Mouse (Mus musculus): ENCODE measurements around the gene Hist1h2be. TPM values are rescaled to one million over a fixed set of nuclear protein-coding genes. Genes with fewer than 3 reads are reported as not detected.

The Hist1h2be gene
- polyA plus RNA-seq, 1 experiment from 2014 or later, result 3.1 TPM

DNA sequence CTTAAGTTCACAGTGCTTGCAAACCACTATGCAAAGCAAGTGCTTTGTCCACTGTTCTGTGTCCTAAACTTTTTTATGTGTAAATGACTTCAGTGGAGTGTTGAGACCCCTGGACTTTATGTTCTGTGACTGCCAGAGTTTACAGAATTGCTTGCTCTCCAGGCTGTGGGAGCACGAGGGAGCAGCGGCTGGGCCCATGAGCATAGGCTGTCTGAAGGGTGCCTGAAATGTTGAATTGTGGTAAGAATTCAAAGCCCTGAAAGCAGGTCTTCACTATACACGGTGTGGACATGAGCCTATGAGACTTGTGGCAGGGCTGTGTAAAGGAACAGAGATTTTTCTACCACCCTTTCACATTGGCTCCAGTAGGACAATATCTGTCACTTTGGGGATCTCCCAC lies 9.3 kb downstream of the Hist1h2be start:
- Histone ChIP-seq H3K4me1 (ENCODE audit: control insufficient read depth, insufficient read depth, low read length) (no peaks in the 10 kb centered on the region), H3K9ac (ENCODE audit: low read depth, low read length) (no peak overlapping the region), H3K9me3 (ENCODE audit: control insufficient read depth, low read length) (no peaks in the 10 kb centered on the region), H3K27me3 (ENCODE audit: control insufficient read depth, insufficient read depth, low read length) (no peaks in the 10 kb centered on the region), H3K4me3 (ENCODE audit: low read length) (no peak overlapping the region), H3K4me2 (replicated peaks; ENCODE audit: low read depth, low read length) (no peak overlapping the region), H3K27ac (ENCODE audit: low read depth, low read length) (0 out of 2 replicates have a peak overlapping the region, but pooled peaks have one; percentile 19), H3K36me3 (ENCODE audit: control insufficient read depth, insufficient read depth, low read length) (no peaks in the 10 kb centered on the region)
- WGBS, result 55% methylated on average over 3 of the region's 3 CpGs
- ATAC-seq (ENCODE audit: low FRiP score, low TSS enrichment), result peak; percentile 49; the same call in 1 of the 2 replicates

DNA sequence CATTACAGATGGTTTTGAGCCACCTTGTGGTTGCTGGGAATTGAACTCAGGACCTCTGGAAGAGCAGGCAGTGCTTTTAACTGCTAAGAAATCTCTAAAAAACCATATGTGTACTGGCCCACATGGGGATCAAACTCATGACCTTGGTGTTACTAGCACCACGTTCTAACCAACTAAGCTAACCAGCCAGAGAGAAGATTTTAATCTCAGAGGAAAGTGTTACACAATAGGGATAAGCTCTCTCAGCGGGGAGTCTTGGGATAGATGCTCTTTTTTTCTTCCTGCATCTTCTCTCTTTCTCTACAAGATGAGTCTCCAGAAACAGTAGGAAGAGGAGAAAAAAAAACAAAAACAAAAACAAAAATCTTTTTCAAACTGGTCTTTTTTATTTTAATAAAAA lies 10.5 kb downstream of the Hist1h2be start:
- Histone ChIP-seq H3K4me3 (ENCODE audit: low read length) (no peak overlapping the region), H3K4me1 (ENCODE audit: control insufficient read depth, insufficient read depth, low read length) (no peaks in the 10 kb centered on the region), H3K36me3 (ENCODE audit: control insufficient read depth, insufficient read depth, low read length) (no peaks in the 10 kb centered on the region), H3K9me3 (ENCODE audit: control insufficient read depth, low read length) (no peaks in the 10 kb centered on the region), H3K27me3 (ENCODE audit: control insufficient read depth, insufficient read depth, low read length) (no peaks in the 10 kb centered on the region), H3K27ac (ENCODE audit: low read depth, low read length) (no peak overlapping the region), H3K4me2 (replicated peaks; ENCODE audit: low read depth, low read length) (no peak overlapping the region), H3K9ac (ENCODE audit: low read depth, low read length) (no peak overlapping the region)
- WGBS, result 76% methylated on average over 2 of the region's 2 CpGs
- ATAC-seq (ENCODE audit: low FRiP score, low TSS enrichment), result no peak

- H3K27me3 ChIP-seq (ENCODE audit: control insufficient read depth, insufficient read depth, low read length), result no peaks in the 10 kb centered on the region
- ATAC-seq (ENCODE audit: low FRiP score, low TSS enrichment), result no peak
- no peaks in the 10 kb centered on the region for H3K4me1 ChIP-seq (ENCODE audit: control insufficient read depth, insufficient read depth, low read length)
- no peaks in the 10 kb centered on the region for H3K36me3 ChIP-seq (ENCODE audit: control insufficient read depth, insufficient read depth, low read length)
- H3K4me2 ChIP-seq (replicated peaks; ENCODE audit: low read depth, low read length), result no peak overlapping the region
- H3K27ac ChIP-seq (ENCODE audit: low read depth, low read length), result no peak overlapping the region
- no peaks in the 10 kb centered on the region for H3K9me3 ChIP-seq (ENCODE audit: control insufficient read depth, low read length)
- no peak overlapping the region for H3K9ac ChIP-seq (ENCODE audit: low read depth, low read length)
- no peak overlapping the region for H3K4me3 ChIP-seq (ENCODE audit: low read length)
These were observed 11.1 kb downstream of the Hist1h2be start for GRCm38 (mm10) chr13:23609844-23610243.

DNA sequence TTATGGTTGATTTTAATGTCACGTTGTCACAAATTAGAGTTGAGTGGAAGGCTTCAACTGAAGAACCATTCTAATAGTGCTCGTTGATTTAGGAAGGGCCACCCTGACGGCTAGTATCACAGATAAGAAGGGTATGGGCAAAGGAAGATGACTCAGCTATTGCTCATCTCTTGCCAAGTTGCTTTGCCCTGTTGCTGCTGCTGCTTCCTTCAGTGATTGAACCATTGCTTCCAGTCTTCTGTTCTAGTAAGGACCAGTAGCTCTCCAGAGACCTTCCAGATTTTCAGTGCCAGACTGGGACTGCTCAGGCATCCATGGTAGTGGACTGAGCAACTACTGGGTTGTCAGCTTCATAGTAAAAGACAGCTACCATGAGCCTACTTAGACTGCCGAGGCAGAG lies 11.7 kb downstream of the Hist1h2be start:
- no peaks in the 10 kb centered on the region for H3K4me1 ChIP-seq (ENCODE audit: control insufficient read depth, insufficient read depth, low read length)
- H3K27me3 ChIP-seq (ENCODE audit: control insufficient read depth, insufficient read depth, low read length), result no peaks in the 10 kb centered on the region
- H3K4me2 ChIP-seq (replicated peaks; ENCODE audit: low read depth, low read length), result no peak overlapping the region
- no peak overlapping the region for H3K9ac ChIP-seq (ENCODE audit: low read depth, low read length)
- H3K27ac ChIP-seq (ENCODE audit: low read depth, low read length), result no peak overlapping the region
- H3K4me3 ChIP-seq (ENCODE audit: low read length), result no peak overlapping the region
- no peak for ATAC-seq (ENCODE audit: low FRiP score, low TSS enrichment)
- WGBS, result 75% methylated on average over 4 of the region's 4 CpGs
- H3K36me3 ChIP-seq (ENCODE audit: control insufficient read depth, insufficient read depth, low read length), result no peaks in the 10 kb centered on the region
- H3K9me3 ChIP-seq (ENCODE audit: control insufficient read depth, low read length), result no peaks in the 10 kb centered on the region

DNA sequence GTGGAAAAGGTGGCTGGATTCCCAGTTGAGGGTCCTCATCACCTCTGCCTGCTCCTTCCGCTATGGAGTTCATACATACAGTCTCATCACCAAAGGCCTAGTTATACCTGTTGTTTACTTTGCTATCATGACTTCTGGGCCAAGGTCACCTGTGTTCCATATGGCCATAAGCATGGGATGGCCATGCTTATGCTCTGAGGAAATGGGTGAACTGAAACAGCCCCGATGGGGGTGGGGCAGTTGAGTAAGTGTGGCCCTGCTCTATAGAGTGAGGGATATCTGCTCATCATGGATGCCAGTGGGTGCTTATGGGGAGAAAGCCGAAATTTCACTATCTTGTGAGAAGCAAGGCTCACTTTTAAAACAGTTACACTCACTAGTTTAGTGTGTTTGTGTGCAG lies 15.9 kb downstream of the Hist1h2be start:
- 0 out of 2 replicates have a peak, but pooled peaks have one; percentile 64 for ATAC-seq (ENCODE audit: low FRiP score, low TSS enrichment)
- Histone ChIP-seq H3K4me1 (ENCODE audit: control insufficient read depth, insufficient read depth, low read length) (no peaks in the 10 kb centered on the region), H3K9ac (ENCODE audit: low read depth, low read length) (no peak overlapping the region), H3K27me3 (ENCODE audit: control insufficient read depth, insufficient read depth, low read length) (no peaks in the 10 kb centered on the region), H3K9me3 (ENCODE audit: control insufficient read depth, low read length) (no peaks in the 10 kb centered on the region), H3K36me3 (ENCODE audit: control insufficient read depth, insufficient read depth, low read length) (no peaks in the 10 kb centered on the region), H3K27ac (ENCODE audit: low read depth, low read length) (no peak overlapping the region), H3K4me3 (ENCODE audit: low read length) (no peak overlapping the region), H3K4me2 (replicated peaks; ENCODE audit: low read depth, low read length) (no peak overlapping the region)
- 90% methylated on average over 3 of the region's 3 CpGs for WGBS

DNA sequence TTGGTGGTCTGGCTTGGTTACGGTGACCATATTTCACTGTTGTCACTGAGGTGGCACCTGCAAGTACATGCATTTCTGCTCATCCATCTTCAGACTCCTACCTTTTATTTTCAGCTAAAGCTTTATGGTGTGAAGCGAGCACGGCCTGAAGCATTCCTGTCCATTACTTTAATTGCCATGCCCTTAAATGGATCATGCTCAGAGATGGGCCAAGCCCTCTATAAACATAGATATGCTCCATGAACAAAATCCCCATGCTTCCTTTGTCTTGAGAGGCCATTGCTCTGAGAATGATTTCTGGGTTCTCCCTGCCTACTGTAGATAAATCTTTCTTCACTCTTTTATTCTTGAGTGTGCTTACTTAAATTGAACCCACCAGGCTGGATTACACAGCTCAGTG lies 16.5 kb downstream of the Hist1h2be start:
- peak; percentile 83; the same call in 1 of the 2 replicates for ATAC-seq (ENCODE audit: low FRiP score, low TSS enrichment)
- Histone ChIP-seq H3K4me2 (replicated peaks; ENCODE audit: low read depth, low read length) (no peak overlapping the region), H3K36me3 (ENCODE audit: control insufficient read depth, insufficient read depth, low read length) (no peaks in the 10 kb centered on the region), H3K9me3 (ENCODE audit: control insufficient read depth, low read length) (no peaks in the 10 kb centered on the region), H3K4me3 (ENCODE audit: low read length) (no peak overlapping the region), H3K9ac (ENCODE audit: low read depth, low read length) (no peak overlapping the region), H3K4me1 (ENCODE audit: control insufficient read depth, insufficient read depth, low read length) (no peaks in the 10 kb centered on the region), H3K27me3 (ENCODE audit: control insufficient read depth, insufficient read depth, low read length) (no peaks in the 10 kb centered on the region), H3K27ac (ENCODE audit: low read depth, low read length) (no peak overlapping the region)
- WGBS, result 31% methylated on average over 3 of the region's 3 CpGs

DNA sequence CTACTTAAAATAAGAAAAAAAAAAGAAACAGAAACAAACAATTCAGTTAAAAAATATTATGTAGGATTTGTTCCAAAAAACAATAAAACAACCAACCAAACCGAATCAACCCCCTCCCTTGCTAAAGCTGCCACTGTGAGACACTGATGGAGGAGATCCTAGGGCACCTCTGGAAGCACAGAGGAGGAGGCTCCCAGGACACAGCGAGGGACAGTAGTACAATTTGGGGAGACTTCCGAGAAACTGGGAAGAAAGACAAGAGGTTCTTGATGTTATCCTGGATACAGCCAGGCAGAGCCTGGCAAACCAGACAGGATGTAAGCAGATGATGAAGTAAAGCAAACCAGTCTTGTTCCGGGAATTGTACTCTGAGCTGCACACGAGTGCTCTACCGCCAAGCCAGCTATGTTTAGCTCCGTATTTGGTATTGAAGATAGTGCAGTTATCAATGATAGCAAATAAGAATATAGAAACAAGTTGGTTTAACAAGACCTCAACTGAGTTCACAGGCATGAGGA lies 17.7 kb downstream of the Hist1h2be start:
- no peaks in the 10 kb centered on the region for H3K9me3 ChIP-seq (ENCODE audit: control insufficient read depth, low read length)
- H3K36me3 ChIP-seq (ENCODE audit: control insufficient read depth, insufficient read depth, low read length), result no peaks in the 10 kb centered on the region
- no peak for ATAC-seq (ENCODE audit: low FRiP score, low TSS enrichment)
- no peak overlapping the region for H3K27ac ChIP-seq (ENCODE audit: low read depth, low read length)
- H3K4me2 ChIP-seq (replicated peaks; ENCODE audit: low read depth, low read length), result no peak overlapping the region
- no peak overlapping the region for H3K4me3 ChIP-seq (ENCODE audit: low read length)
- no peak overlapping the region for H3K9ac ChIP-seq (ENCODE audit: low read depth, low read length)
- no peaks in the 10 kb centered on the region for H3K27me3 ChIP-seq (ENCODE audit: control insufficient read depth, insufficient read depth, low read length)
- no peaks in the 10 kb centered on the region for H3K4me1 ChIP-seq (ENCODE audit: control insufficient read depth, insufficient read depth, low read length)
- 78% methylated on average over 7 of the region's 7 CpGs for WGBS

GRCm38 (mm10) chr13:23597957-23598356 lies 23.0 kb downstream of the Hist1h2be start:
- H3K9me3 ChIP-seq (ENCODE audit: control insufficient read depth, low read length), result no peaks in the 10 kb centered on the region
- H3K27ac ChIP-seq (ENCODE audit: low read depth, low read length), result no peak overlapping the region
- 8% methylated on average over 9 of the region's 9 CpGs for WGBS
- no peaks in the 10 kb centered on the region for H3K4me1 ChIP-seq (ENCODE audit: control insufficient read depth, insufficient read depth, low read length)
- H3K9ac ChIP-seq (ENCODE audit: low read depth, low read length), result no peak overlapping the region
- ATAC-seq (ENCODE audit: low FRiP score, low TSS enrichment), result peak; percentile 77; the same call in 1 of the 2 replicates
- H3K27me3 ChIP-seq (ENCODE audit: control insufficient read depth, insufficient read depth, low read length), result no peaks in the 10 kb centered on the region
- H3K36me3 ChIP-seq (ENCODE audit: control insufficient read depth, insufficient read depth, low read length), result no peaks in the 10 kb centered on the region
- no peak overlapping the region for H3K4me2 ChIP-seq (replicated peaks; ENCODE audit: low read depth, low read length)
- H3K4me3 ChIP-seq (ENCODE audit: low read length), result no peak overlapping the region

GRCm38 (mm10) chr13:23595622-23596372 lies 25.1 kb downstream of the Hist1h2be start:
- ATAC-seq (ENCODE audit: low FRiP score, low TSS enrichment), result no peak

More at GRCm38 (mm10) chr13:23595622-23596372, 25.1 kb downstream of the Hist1h2be start:
- WGBS, result 88% methylated on average over 7 of the region's 7 CpGs
- Histone ChIP-seq H3K27me3 (ENCODE audit: control insufficient read depth, insufficient read depth, low read length) (no peaks in the 10 kb centered on the region), H3K4me3 (ENCODE audit: low read length) (no peak overlapping the region), H3K36me3 (ENCODE audit: control insufficient read depth, insufficient read depth, low read length) (no peaks in the 10 kb centered on the region), H3K27ac (ENCODE audit: low read depth, low read length) (no peak overlapping the region), H3K9me3 (ENCODE audit: control insufficient read depth, low read length) (no peaks in the 10 kb centered on the region), H3K4me1 (ENCODE audit: control insufficient read depth, insufficient read depth, low read length) (no peaks in the 10 kb centered on the region), H3K9ac (ENCODE audit: low read depth, low read length) (no peak overlapping the region), H3K4me2 (replicated peaks; ENCODE audit: low read depth, low read length) (no peak overlapping the region)

All from kidney, embryonic 14.5 days (tissue).